Mouse (Mus musculus): ENCODE measurements around the gene Dnmt3b. TPM values are rescaled to one million over a fixed set of nuclear protein-coding genes. Genes with fewer than 3 reads are reported as not detected.

Gene Dnmt3b
- polyA plus RNA-seq (2015; fragmentation: Illumina TruSeq; extraction: RNeasy Lipid Tissue Mini Kit (QIAGEN cat#74804); ENCODE audit: insufficient read depth, low read depth, low replicate concordance): 1.00 TPM

DNA sequence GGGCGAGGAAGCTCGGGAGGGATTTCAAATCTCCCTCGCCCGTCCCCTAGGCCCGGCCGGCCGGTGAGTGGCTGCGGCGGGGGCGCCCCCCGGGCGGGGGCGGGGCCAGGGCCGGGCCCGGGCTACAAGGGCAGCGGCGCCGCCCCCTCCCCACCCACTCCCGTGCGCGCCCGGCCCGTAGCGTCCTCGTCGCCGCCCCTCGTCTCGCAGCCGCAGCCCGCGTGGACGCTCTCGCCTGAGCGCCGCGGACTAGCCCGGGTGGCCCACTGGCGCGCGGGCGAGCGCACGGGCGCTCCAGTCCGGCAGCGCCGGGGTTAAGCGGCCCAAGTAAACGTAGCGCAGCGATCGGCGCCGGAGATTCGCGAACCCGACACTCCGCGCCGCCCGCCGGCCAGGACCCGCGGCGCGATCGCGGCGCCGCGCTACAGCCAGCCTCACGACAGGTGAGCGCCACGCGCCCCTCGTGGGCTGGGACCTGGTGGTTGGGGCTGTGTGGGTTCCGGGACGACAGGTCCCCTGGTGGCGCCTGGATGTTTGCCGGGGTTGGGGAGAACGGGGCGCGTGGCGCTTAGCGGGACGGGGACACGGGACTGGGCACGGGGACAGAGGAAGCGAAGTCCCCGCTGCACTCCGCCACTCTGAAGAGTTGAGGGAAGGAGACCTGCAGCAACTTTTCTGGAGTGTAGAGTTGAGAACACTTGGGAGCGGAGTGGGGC, at the start of gene Dnmt3b:
Gene Dnmt3b, plus strand, starts transcription at position 153 of the 716 bp plus-strand sequence.

DNA sequence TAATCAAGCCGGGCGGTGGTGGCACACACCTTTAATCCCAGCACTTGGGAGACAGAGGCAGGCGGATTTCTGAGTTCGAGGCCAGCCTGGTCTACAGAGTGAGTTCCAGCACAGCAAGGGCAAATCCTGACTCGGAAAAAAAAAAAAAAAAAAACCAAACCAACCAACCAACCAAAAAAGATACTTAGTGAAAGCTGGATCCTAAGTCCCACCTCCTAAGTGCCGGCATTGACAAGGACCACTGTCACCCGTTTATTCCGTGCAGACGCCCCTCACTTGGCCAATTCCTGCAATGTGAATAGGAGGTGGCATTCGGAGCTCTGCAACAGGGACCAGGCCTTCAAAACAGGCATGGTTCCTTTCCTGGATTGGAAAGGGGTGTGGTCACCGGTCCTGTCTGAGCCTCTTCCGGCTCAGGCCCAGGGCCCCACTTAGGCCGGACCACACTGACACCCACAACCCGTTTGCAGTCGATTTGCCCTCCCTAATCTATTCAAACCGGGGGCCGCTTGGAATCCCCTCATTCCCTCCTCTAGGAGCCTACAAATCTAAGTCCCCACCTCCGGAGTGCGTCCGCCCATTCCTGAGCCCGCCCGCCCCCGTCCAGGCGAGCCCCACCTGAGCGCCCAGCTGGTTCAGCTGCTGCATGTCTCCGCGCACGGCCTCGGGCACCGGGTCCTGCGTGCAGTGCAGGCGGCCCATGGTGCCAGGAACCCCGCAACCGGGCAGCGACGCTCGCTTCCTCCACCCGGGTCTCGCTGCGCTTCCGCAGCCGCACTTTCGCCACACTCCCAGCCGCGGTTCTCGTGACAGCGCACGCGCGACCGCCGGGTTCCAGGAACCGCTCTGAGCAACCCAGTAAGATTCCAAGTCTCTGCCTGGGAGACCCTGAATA, 17.0 kb upstream of the Dnmt3b start, which contains the start of gene Commd7:
Gene Commd7, minus strand, starts transcription at position 806 of the 895 bp plus-strand sequence.

DNA sequence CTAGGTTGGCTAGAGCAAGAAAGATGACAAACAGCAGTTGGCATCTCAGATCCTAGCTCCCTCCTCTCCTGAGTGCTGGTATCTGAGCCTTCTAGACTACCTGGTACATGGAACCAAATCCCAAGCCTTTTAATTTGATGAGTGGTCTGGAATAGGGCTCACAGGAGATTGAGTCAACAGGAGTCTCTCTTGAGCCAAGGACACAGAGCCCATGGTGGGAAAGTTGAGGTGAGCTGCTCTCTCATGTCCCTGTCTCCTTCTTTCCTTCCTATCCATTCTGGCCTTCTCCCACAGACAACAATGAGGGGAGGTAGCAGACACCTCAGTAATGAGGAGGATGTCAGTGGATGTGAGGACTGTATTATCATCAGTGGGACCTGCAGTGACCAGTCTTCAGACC, 47.1 kb downstream of the Dnmt3b start, which contains the start of gene Dnmt3c:
Gene Dnmt3c, plus strand, starts transcription at position 301 of the 400 bp plus-strand sequence.

Other genes with a start within 250 kb of the Dnmt3b start
- not detected for gene 4930404H24Rik, start 156.7 kb upstream of the Dnmt3b start, polyA plus RNA-seq (2015; fragmentation: Illumina TruSeq; extraction: RNeasy Lipid Tissue Mini Kit (QIAGEN cat#74804); ENCODE audit: insufficient read depth, low read depth, low replicate concordance)
- gene Nol4l, start 119.5 kb upstream of the Dnmt3b start, polyA plus RNA-seq (2015; fragmentation: Illumina TruSeq; extraction: RNeasy Lipid Tissue Mini Kit (QIAGEN cat#74804); ENCODE audit: insufficient read depth, low read depth, low replicate concordance): 2.5 TPM
- gene Commd7, start 16.7 kb upstream of the Dnmt3b start, polyA plus RNA-seq (2015; fragmentation: Illumina TruSeq; extraction: RNeasy Lipid Tissue Mini Kit (QIAGEN cat#74804); ENCODE audit: insufficient read depth, low read depth, low replicate concordance): 5.7 TPM
- gene Dnmt3c, start 47.2 kb downstream of the Dnmt3b start, polyA plus RNA-seq (2015; fragmentation: Illumina TruSeq; extraction: RNeasy Lipid Tissue Mini Kit (QIAGEN cat#74804); ENCODE audit: insufficient read depth, low read depth, low replicate concordance): not detected
- gene Mapre1, start 91.8 kb downstream of the Dnmt3b start, polyA plus RNA-seq (2015; fragmentation: Illumina TruSeq; extraction: RNeasy Lipid Tissue Mini Kit (QIAGEN cat#74804); ENCODE audit: insufficient read depth, low read depth, low replicate concordance): 10.2 TPM
- not detected for gene Efcab8, start 130.5 kb downstream of the Dnmt3b start, polyA plus RNA-seq (2015; fragmentation: Illumina TruSeq; extraction: RNeasy Lipid Tissue Mini Kit (QIAGEN cat#74804); ENCODE audit: insufficient read depth, low read depth, low replicate concordance)
- gene Sun5, start 221.6 kb downstream of the Dnmt3b start, polyA plus RNA-seq (2015; fragmentation: Illumina TruSeq; extraction: RNeasy Lipid Tissue Mini Kit (QIAGEN cat#74804); ENCODE audit: insufficient read depth, low read depth, low replicate concordance): not detected
- gene Bpifb2, start 225.6 kb downstream of the Dnmt3b start, polyA plus RNA-seq (2015; fragmentation: Illumina TruSeq; extraction: RNeasy Lipid Tissue Mini Kit (QIAGEN cat#74804); ENCODE audit: insufficient read depth, low read depth, low replicate concordance): not detected

All from pancreas, adult 10 weeks (tissue).